Mouse (Mus musculus) bone marrow macrophage, adult 2 months (primary cell): ENCODE data around the gene Izumo1r.

Experiments used
- CTCF ChIP-seq: IDR thresholded peaks from 2 replicates; pipeline ENCODE4 v1.5.1; 2012; ENCODE audit warnings: low read depth, mild to moderate bottlenecking, low read length, moderate library complexity
- POLR2A ChIP-seq: IDR thresholded peaks from 2 replicates; pipeline ENCODE4 v1.6.1; 2012; ENCODE audit warnings: mild to moderate bottlenecking, low read depth, low read length, borderline replicate concordance

GRCm38 (mm10) chr9:14843901-14844300 is 59.8 kb downstream of the Izumo1r start:
- TF ChIP-seq CTCF, result no peak
- TF ChIP-seq POLR2A, result no peak
